Mouse (Mus musculus): ENCODE results near the gene Rhoc.
"Not testable (repeated sequence)": the region's sequence is repeated elsewhere in the genome, so short reads cannot be mapped to it uniquely, and the experiment has no call there.

The Rhoc gene

DNA sequence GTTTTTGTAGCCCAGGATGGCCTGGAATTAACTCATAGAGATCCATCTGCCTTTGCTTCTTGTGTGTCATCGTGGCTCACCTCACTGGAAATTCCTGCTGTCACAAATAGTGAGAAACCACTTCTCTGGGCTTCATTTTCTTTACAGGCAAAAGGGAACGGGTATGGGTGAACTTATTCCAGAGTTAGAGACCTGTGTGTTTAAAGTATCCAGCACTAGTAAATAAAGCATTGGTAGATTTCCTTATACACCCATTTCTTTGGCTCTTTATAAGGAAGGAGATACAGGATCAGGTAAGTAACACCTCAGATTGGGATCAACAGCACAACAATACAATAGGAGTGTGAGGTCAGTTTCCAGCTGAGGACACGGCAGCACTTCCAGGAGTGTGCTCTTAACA is at the start of gene Rhoc:
TSS of gene Rhoc (plus strand) at position 301 of the 400 bp plus-strand sequence.
- DNase-seq (ENCODE audit: low spot score): no peak

DNA sequence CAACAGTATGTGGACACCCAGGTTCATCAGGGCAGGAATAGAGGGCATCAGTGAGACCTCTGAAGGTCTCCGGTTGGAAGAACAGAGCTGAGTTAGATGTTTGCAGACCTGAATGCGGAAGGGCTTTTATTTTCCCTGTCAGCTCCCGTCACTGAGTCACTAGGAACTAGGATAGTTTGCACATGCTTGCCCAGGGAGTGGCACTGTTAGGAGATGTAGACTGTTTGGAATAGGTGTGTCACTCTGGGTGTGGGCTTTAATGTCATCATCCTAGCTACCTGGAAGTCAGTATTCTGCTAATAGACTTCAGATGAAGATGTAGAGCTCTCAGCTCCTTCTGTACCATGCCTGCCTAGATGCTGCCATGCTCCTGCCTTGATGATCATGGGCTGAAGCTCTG is 46.2 kb upstream of the Rhoc start:
- no peak for DNase-seq (ENCODE audit: low spot score)

- no peak for DNase-seq (ENCODE audit: low spot score)
Observed at GRCm38 (mm10) chr3:104743161-104743560, 45.0 kb upstream of the Rhoc start.

DNA sequence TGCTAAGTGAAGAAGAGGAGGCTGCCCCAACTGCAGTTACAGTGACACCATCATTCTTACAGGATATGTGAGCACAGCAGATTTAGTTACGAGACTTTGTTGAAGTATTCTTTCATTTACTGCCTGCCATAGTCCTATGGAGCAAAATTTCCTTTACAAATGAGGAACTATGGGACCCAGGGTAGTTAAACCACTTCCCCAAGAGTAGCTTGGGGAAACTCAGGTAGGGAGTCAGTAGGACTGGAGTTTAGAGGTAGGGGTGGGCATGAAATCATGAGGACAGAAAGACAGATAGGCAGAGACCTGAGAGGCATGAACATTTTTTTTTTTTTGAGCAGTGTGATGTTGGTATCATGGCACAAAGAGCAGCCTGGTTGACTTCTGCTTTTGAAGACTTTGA is 44.3 kb upstream of the Rhoc start:
- DNase-seq (ENCODE audit: low spot score): no peak

- DNase-seq (ENCODE audit: low spot score): not testable (repeated sequence)
Observed at GRCm38 (mm10) chr3:104752845-104753244, 35.3 kb upstream of the Rhoc start.

DNA sequence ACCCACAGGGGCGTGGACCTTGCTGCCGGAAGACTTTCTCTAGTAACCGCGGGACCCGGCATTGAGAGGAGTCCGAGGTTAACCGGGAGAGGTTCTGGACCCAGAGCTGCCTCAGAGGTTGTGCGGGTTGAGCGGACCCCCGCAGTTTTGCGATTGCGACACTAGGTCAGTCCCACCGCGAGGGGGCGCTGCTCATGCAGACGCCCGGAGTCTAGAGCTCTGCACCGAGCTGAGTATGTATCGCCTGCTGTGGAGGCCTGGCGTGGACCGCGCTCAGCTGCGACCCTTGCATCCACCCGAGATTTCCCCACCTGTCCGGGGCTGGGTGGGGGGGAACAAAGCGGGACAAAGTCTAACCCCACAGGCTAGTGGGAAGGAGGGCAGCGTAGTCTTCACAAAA is 29.8 kb upstream of the Rhoc start:
- no peak for DNase-seq (ENCODE audit: low spot score)

GRCm38 (mm10) chr3:104758869-104759268 is 29.3 kb upstream of the Rhoc start:
- no peak for DNase-seq (ENCODE audit: low spot score)

GRCm38 (mm10) chr3:104762103-104762863 is 25.9 kb upstream of the Rhoc start:
- not testable (repeated sequence) for DNase-seq (ENCODE audit: low spot score)

DNA sequence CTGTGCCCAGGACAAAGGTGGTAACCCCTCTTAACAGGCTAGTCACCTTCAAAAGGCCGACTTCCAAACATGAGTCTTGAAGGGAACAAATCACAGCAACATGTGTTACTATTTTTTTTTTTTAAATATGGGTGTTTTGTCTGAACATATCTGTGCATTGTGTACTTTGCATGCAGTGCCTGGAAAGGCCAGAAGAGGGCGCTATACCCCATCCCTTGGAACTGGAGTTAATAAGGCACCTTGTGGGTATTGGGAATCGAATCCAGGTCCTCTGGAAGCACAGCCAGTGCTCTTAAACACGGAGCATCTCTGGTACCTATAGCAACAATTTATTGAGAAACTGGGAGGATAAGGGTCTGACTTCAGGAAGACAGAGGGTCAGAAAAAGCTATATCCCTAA is 23.2 kb upstream of the Rhoc start:
- DNase-seq (ENCODE audit: low spot score): no peak

GRCm38 (mm10) chr3:104767141-104767540 is 21.0 kb upstream of the Rhoc start:
- no peak for DNase-seq (ENCODE audit: low spot score)

GRCm38 (mm10) chr3:104767716-104768115 is 20.5 kb upstream of the Rhoc start:
- no peak for DNase-seq (ENCODE audit: low spot score)

DNA sequence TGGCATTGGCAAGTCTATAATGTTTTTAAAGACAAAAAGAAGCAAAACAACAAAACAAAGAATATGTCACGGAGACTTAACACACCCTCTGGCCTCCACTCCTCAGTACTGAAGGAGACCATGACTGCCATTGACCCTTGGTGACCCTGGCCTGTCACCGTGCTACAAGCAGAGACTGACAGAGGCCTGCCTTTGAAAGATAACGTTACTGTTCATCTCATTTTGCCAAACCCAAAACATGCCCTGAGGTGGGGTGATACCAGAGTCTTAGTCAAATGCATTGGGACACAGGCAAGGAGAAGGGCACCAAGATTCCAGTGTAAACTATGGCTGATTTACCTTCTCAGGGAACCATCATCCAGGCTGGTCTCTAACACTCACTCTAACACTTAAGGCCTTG is 19.0 kb upstream of the Rhoc start:
- no peak for DNase-seq (ENCODE audit: low spot score)

- no peak for DNase-seq (ENCODE audit: low spot score)
Observed at GRCm38 (mm10) chr3:104770035-104770434, 18.1 kb upstream of the Rhoc start.

DNA sequence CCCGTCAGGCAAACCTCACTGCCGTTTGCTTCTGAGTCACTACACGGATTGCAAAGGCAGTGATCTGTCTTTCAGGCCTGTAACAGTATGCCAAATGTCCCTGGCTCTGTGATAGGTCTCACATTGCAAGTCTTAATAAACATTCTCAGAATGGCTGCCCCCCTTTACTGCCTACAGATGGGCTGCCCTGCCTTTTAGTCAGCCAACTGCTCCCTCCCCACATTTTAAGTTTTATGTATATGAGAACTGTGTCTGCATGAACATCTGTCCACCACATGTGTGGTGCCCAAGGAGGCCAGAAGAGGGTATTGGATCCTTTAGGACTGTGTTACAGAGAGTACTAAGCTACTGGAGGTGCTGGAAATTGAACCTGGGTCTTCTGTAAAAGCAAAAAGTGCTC is 17.3 kb upstream of the Rhoc start:
- DNase-seq (ENCODE audit: low spot score): no peak

DNA sequence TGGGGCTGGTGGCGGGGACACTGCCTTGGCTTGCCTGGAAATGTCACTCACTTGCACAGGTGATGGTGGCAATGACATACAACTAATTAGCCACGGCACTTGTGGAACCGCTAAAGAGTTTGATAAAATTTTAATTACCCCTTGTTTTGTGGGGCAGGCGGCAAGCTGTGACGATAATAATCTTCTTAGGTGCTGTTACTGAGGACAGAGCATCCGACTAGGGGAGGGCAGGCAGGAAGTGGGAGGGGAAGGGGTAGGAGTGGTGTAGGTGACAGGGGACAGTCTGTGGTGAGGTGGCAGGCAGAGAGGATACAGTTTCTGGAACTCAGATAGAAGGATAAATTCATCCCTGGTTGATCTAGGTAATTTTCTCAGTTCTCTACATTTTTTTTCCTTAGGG is 16.7 kb upstream of the Rhoc start:
- no peak for DNase-seq (ENCODE audit: low spot score)

DNA sequence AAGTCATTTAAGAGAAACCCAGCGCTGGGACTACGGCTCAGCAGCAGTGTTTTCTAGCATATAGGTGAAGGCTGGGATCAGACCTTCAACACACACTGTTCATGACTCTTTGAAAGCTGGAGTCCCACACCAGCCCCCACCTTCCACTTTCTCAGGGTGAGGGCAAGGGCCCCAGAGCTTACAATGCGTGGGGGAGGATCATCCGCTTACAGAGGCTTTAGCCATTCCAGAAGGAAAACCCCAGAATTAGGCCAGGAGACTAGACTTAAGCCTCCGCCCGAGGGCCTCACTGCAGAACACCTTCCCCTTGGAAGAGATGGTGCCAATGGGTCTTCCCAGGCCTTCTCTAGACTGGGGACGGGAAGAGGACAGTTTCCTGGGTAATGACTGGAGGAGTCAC is 14.9 kb upstream of the Rhoc start:
- DNase-seq (ENCODE audit: low spot score): no peak

DNA sequence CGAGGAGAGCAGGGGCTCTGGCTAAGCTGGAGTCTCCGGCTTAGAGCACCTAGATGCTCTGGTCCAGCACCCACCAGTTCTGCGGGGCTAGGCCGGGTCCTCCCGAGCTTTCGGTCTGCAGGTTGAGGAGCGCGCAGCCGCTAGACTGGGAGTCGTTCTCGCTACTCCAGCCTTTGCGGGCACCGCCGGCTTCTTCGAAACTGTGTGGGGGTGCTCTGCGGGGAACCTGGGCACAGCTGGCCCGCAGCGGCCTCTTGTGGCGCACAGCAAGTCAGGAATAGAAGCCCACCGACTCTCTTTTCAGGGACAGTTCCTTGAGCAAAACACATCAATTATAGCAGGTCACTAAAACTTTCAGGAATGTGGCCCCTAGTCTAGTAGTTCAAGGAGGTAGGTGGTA is 10.8 kb upstream of the Rhoc start:
- DNase-seq (ENCODE audit: low spot score): no peak

GRCm38 (mm10) chr3:104779949-104780348 is 8.2 kb upstream of the Rhoc start:
- no peak for DNase-seq (ENCODE audit: low spot score)

DNA sequence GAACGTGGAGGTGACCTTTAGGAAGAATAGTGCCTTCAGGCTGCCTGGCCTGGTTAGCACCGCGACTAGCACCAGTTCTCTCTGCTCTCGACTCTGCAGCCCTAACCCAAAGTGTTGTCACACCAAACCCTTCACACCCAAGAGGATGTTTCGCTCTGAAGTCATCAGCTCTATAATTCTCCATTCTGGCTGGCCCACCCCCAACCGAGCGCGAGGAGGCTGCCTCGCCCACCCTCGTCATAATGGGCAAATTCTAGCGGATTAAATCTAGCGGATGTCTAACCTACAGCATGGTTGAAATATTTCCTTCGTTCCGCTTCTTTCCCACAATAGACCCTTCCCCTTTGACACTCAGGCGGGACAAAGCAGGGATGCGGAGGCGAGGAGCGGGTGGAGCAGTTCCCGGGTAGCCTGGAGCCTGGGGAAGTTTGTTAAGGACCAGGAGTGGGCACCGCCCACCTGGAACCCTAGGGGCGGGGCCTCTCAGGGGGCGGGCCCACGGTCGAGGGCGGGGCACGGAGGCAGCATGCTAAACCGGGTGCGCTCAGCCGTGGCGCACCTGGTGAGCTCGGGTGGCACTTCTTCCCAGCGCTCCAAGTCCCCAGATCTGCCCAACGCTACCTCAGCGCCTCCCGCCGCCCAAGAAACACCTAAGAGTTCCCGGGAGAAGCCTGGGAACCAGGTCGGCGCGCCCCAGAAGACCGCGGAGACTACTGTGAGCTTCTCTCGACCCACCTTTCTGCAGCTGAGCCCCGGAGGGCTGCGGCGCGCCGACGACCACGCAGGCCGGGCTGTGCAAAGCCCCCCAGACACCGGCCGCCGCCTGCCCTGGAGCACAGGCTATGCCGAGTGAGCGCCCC is 7.4 kb upstream of the Rhoc start, which contains the start of gene Ppm1j:
TSS of gene Ppm1j (plus strand) at position 496 of the 860 bp plus-strand sequence.
- no peak for DNase-seq (ENCODE audit: low spot score)

GRCm38 (mm10) chr3:104781471-104781903 is 6.7 kb upstream of the Rhoc start, which contains the start of gene Fam19a3:
Fam19a3 (minus strand) TSS chr3:104781840.
- DNase-seq (ENCODE audit: low spot score): no peak

DNA sequence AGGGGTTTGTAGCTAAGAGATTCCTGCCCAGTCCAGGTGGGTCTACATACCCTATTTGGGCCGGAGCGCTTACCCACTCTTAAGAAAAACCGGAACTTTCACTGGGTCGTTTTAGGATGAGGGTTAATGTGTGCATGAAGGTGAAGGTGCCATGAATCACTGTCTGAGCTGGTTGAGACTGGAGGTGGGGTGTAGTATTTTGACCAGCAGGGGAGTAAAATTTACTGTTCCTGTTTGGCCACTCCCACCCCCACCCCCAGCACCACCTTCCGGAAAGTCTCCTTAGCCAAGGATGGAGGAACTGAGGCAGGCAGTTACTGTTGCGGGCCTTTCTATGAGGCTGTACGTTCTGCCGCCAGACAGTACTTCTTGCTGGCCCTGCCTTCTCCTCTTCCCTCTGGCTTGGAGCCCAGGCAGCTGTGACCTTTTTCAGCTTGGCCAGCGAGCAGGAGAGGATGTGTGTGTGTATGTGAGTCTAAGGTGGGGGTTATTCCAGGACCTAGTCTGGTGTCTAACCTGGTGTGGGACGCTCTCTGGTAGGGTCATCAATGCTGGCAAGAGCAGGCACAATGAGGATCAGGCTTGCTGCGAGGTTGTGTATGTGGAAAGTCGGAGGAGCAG is 6.0 kb upstream of the Rhoc start:
- no peak for DNase-seq (ENCODE audit: low spot score)

DNA sequence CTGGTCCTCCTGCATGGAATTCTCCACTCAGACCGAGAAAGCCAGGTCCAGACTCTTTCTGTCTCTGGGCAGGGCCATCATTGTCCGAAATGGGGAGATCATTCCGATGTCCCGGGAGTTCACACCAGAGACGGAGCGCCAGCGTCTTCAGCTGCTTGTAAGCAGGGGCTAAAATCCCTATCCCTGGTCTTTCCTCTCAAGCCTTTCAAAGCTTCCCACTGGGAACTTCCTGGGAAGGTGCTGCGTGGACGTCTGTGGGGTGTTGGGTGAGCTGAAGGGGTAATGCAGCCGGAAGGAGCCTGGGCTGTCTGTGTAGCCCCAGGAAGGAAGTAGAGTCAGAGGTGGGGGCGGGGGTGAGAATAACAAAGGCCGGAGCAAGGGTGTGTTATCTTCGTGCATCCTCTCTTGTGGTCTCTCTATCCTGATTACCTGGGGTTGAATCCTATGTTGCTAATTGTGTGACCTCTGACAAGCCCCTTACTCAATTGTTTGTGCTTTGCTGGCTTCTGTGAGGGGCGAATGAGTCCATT is 4.1 kb upstream of the Rhoc start:
- DNase-seq (ENCODE audit: low spot score): no peak

Data from urinary bladder, postnatal 10 days (tissue).